Mouse (Mus musculus) liver, embryonic 14.5 days (tissue): ENCODE measurements around the gene Zfp865. TPM values are rescaled to one million over a fixed set of nuclear protein-coding genes. Genes with fewer than 3 reads are reported as not detected.

Experiments used
- ATAC-seq: fragments of 200-750 bp; cut with Nextera tagmentation; 2 replicates; pipeline ENCODE4 v1.8.0; 2017; ENCODE audit warnings: moderate number of reproducible peaks, mild to moderate bottlenecking, moderate library complexity; ENCODE audit not compliant: insufficient read depth
- DNase-seq, 3 experiments: peaks; one replicate each; pipeline ENCODE4 v3.0.0-alpha.2; 2012 to 2013; ENCODE audit warnings: low read depth in 3 of 3, low spot score in 3 of 3
- H3K27ac ChIP-seq: fragments of 300-500 bp; sonication (generic); 2 replicates; pipeline ENCODE4 v1.5.1; 2014; ENCODE audit warnings: moderate library complexity, mild to moderate bottlenecking, control low read depth, inconsistent platforms
- H3K27me3 ChIP-seq: fragments of 300-500 bp; sonication (generic); 2 replicates; pipeline ENCODE4 v1.6.1; 2014; ENCODE audit warnings: mild to moderate bottlenecking, low read length, moderate library complexity; ENCODE audit not compliant: control insufficient read depth, insufficient read depth
- H3K36me3 ChIP-seq: fragments of 300-500 bp; sonication (generic); replicated peaks from 2 replicates; pipeline ENCODE4 v1.6.1; 2014; ENCODE audit warnings: low read depth; ENCODE audit not compliant: control insufficient read depth, insufficient read depth
- H3K4me1 ChIP-seq, 2 experiments: fragments of 200-500 bp in 1 of 2; fragments of 300-500 bp in 1 of 2; sonication (generic) in 1 of 2; replicated peaks; 2 replicates each; pipeline ENCODE4 v1.6.1; 2012 to 2014; ENCODE audit warnings: antibody characterized with exemption in 1 of 2, inconsistent platforms in 1 of 2, low read length in 1 of 2; ENCODE audit not compliant: control insufficient read depth in 2 of 2, insufficient read depth in 2 of 2
- H3K4me2 ChIP-seq: fragments of 300-500 bp; sonication (generic); 2 replicates; pipeline ENCODE4 v1.6.1; 2014; ENCODE audit warnings: low read depth, mild to moderate bottlenecking, control low read depth, moderate library complexity
- H3K4me3 ChIP-seq, 2 experiments: fragments of 200-500 bp in 1 of 2; fragments of 300-500 bp in 1 of 2; sonication (generic) in 1 of 2; 2 replicates each; pipeline ENCODE4 v1.5.1; 2012 to 2014; ENCODE audit warnings: low read depth in 2 of 2, low read length in 2 of 2, mild to moderate bottlenecking in 2 of 2, control low read depth in 1 of 2, inconsistent platforms in 1 of 2, moderate library complexity in 1 of 2; ENCODE audit not compliant: insufficient read depth in 1 of 2
- H3K9ac ChIP-seq: fragments of 300-500 bp; sonication (generic); replicated peaks from 2 replicates; pipeline ENCODE4 v1.6.1; 2014; ENCODE audit warnings: mild to moderate bottlenecking, control low read depth, moderate library complexity
- H3K9me3 ChIP-seq: fragments of 300-500 bp; sonication (generic); 2 replicates; pipeline ENCODE4 v1.6.1; 2016; ENCODE audit warnings: low read length, mixed read lengths; ENCODE audit not compliant: control insufficient read depth
- CTCF ChIP-seq: IDR thresholded peaks from 2 replicates; pipeline ENCODE4 v1.5.1; 2016; ENCODE audit warnings: antibody characterized with exemption, low read depth, control low read depth
- EP300 ChIP-seq: IDR thresholded peaks from 2 replicates; pipeline ENCODE4 v1.6.1; 2016; ENCODE audit warnings: antibody characterized with exemption, low read depth
- WGBS: fragments of 180-500 bp; shearing (Covaris S2); extraction: QIAGEN DNeasy Blood & Tissue Kit; methylation state at CpG from one replicate; pipeline ENCODE4 v1.1.7; 2014; ENCODE audit not compliant: insufficient replicate concordance; 5-methylcytosine and 5-hydroxymethylcytosine counted together
- polyA plus RNA-seq, 2 experiments: library from polyadenylated mRNA; depleted of rRNA in 1 of 2; stranded (reverse) in 1 of 2; unstranded in 1 of 2; fragments of >200 nt; fragmentation: Nextera tagmentation in 1 of 2; extraction: Ambion mirVana in 1 of 2; gene quantifications; 2 replicates each; pipeline versions ENCODE4 v1.2.1 to v1.2.3; 2012 to 2014

Zfp865 gene
- polyA plus RNA-seq, 2 experiments = 0.98 to 6.4 TPM

- Histone ChIP-seq H3K4me3 (peak overlapping the region in 1 of 2 experiments; percentile 2; a peak in 2 of 4 replicates), H3K4me1 (peaks cover 2 to 4% of the 10 kb centered on the region in 2 experiments; a peak in 2 of 4 replicates), H3K36me3 (no peaks in the 10 kb centered on the region), H3K9me3 (no peaks in the 10 kb centered on the region), H3K4me2 (peak overlapping the region; percentile 19), H3K9ac (no peak overlapping the region), H3K27ac (no peak overlapping the region), H3K27me3 (peaks cover 71% of the 10 kb centered on the region)
- ATAC-seq (no peak), DNase-seq (no peak)
- 6% methylated on average over 55 of the region's 55 CpGs for WGBS
- TF ChIP-seq CTCF (no peak), EP300 (no peak)
These were observed 36.6 kb downstream of the Zfp865 start for GRCm38 (mm10) chr7:5056651-5057263.

- 30% methylated on average over 8 of the region's 8 CpGs for WGBS
- H3K4me2 ChIP-seq = no peak overlapping the region
- DNase-seq (no peak), ATAC-seq (no peak)
- no peaks in the 10 kb centered on the region for H3K36me3 ChIP-seq
- TF ChIP-seq EP300 (no peak), CTCF (no peak)
- H3K27me3 ChIP-seq = peaks cover 64% of the 10 kb centered on the region
- H3K9me3 ChIP-seq = no peaks in the 10 kb centered on the region
- H3K9ac ChIP-seq = no peak overlapping the region
- no peak overlapping the region for H3K4me3 ChIP-seq
- H3K4me1 ChIP-seq = peaks cover 0 to 2% of the 10 kb centered on the region in 2 experiments; a peak in 2 of 4 replicates
- no peak overlapping the region for H3K27ac ChIP-seq
These were observed 37.2 kb downstream of the Zfp865 start for GRCm38 (mm10) chr7:5057381-5057780.

GRCm38 (mm10) chr7:5057804-5058203, 37.6 kb downstream of the Zfp865 start:
- ATAC-seq = no peak
- Histone ChIP-seq H3K4me3 (no peak overlapping the region), H3K4me2 (no peak overlapping the region), H3K27me3 (peaks cover 60% of the 10 kb centered on the region), H3K27ac (no peak overlapping the region), H3K36me3 (no peaks in the 10 kb centered on the region), H3K9me3 (no peaks in the 10 kb centered on the region), H3K4me1 (peaks cover 0 to 2% of the 10 kb centered on the region in 2 experiments; a peak in 2 of 4 replicates), H3K9ac (no peak overlapping the region)
- DNase-seq = no peak
- TF ChIP-seq EP300 (no peak), CTCF (peak; percentile 66)
- WGBS = 19% methylated on average over 11 of the region's 11 CpGs

GRCm38 (mm10) chr7:5058631-5059030, 38.5 kb downstream of the Zfp865 start:
- TF ChIP-seq EP300 = no peak
- no peak for TF ChIP-seq CTCF
- Histone ChIP-seq H3K9me3 (no peaks in the 10 kb centered on the region), H3K9ac (no peak overlapping the region), H3K27ac (no peak overlapping the region), H3K36me3 (no peaks in the 10 kb centered on the region; the same call in 1 of the 2 replicates), H3K4me1 (peaks cover 0 to 7% of the 10 kb centered on the region in 2 experiments; a peak in 3 of 4 replicates), H3K4me2 (no peak overlapping the region), H3K27me3 (peaks cover 52% of the 10 kb centered on the region), H3K4me3 (no peak overlapping the region)
- ATAC-seq (no peak), DNase-seq (no peak)
- 67% methylated on average over 1 of the region's 1 CpGs for WGBS

- Histone ChIP-seq H3K9me3 (no peaks in the 10 kb centered on the region), H3K4me1 (peaks cover 5 to 14% of the 10 kb centered on the region in 2 experiments), H3K4me3 (no peak overlapping the region), H3K27ac (no peak overlapping the region), H3K36me3 (no peaks in the 10 kb centered on the region; the same call in 1 of the 2 replicates), H3K4me2 (peak overlapping the region; percentile 100; the same call in 1 of the 2 replicates), H3K27me3 (peaks cover 44% of the 10 kb centered on the region), H3K9ac (no peak overlapping the region)
- TF ChIP-seq CTCF (no peak), EP300 (no peak)
- DNase-seq (no peak), ATAC-seq (no peak)
- 76% methylated on average over 12 of the region's 12 CpGs for WGBS
These were observed 39.2 kb downstream of the Zfp865 start for GRCm38 (mm10) chr7:5059421-5059820.
